Mouse (Mus musculus): ENCODE measurements at regions not wholly inside any gene's neighbourhood (a gene's known extent, or its start where the extent isn't known, plus 50 kb on each side); places are given as distances from the start of the nearest gene placed in this dataset.

GRCm38 (mm10) chr13:51906103-51906502, 59.6 kb downstream of the Gadd45g start:
- no peaks in the 10 kb centered on the region for H3K79me2 ChIP-seq (ENCODE audit: control insufficient read depth, insufficient read depth)
- H3ac ChIP-seq (ENCODE audit: control insufficient read depth, insufficient read length, low read depth), result no peak overlapping the region
- no peaks in the 10 kb centered on the region for H3K36me3 ChIP-seq (ENCODE audit: control insufficient read depth, insufficient read depth)
- no peaks in the 10 kb centered on the region for H3K79me3 ChIP-seq (ENCODE audit: low read depth)
- no peaks in the 10 kb centered on the region for H3K27me3 ChIP-seq (ENCODE audit: control insufficient read depth, insufficient read depth, insufficient read length)
- TF ChIP-seq CEBPB (IDR thresholded peaks at IDR 0.05; ENCODE audit: low read depth) (no peak), CTCF (IDR thresholded peaks at IDR 0.05; ENCODE audit: control insufficient read depth, insufficient read depth, insufficient read length) (no peak), MYOD1 (IDR thresholded peaks at IDR 0.05; ENCODE audit: control insufficient read depth, insufficient read length, low read depth) (no peak), USF1 (IDR thresholded peaks at IDR 0.05; ENCODE audit: low read depth) (no peak), FOSL1 (IDR thresholded peaks at IDR 0.05; ENCODE audit: insufficient read depth, low read length, poor library complexity, severe bottlenecking) (no peak), MYOG (IDR thresholded peaks at IDR 0.05; ENCODE audit: control insufficient read depth, extremely low read depth, insufficient read length) (no peak), MAX (IDR thresholded peaks at IDR 0.05) (no peak)
- no peak overlapping the region for H3K4me3 ChIP-seq (ENCODE audit: insufficient read depth, poor library complexity, severe bottlenecking)

GRCm38 (mm10) chr13:51908514-51908913, 62.0 kb downstream of the Gadd45g start:
- no peaks in the 10 kb centered on the region for H3K36me3 ChIP-seq (ENCODE audit: control insufficient read depth, insufficient read depth)
- TF ChIP-seq CTCF (IDR thresholded peaks at IDR 0.05; ENCODE audit: control insufficient read depth, insufficient read depth, insufficient read length) (no peak), MYOD1 (IDR thresholded peaks at IDR 0.05; ENCODE audit: control insufficient read depth, insufficient read length, low read depth) (no peak), MAX (IDR thresholded peaks at IDR 0.05) (no peak), CEBPB (IDR thresholded peaks at IDR 0.05; ENCODE audit: low read depth) (no peak), FOSL1 (IDR thresholded peaks at IDR 0.05; ENCODE audit: insufficient read depth, low read length, poor library complexity, severe bottlenecking) (no peak), MYOG (IDR thresholded peaks at IDR 0.05; ENCODE audit: control insufficient read depth, extremely low read depth, insufficient read length) (no peak), USF1 (IDR thresholded peaks at IDR 0.05; ENCODE audit: low read depth) (no peak)
- H3K79me3 ChIP-seq (ENCODE audit: low read depth), result no peaks in the 10 kb centered on the region
- no peaks in the 10 kb centered on the region for H3K27me3 ChIP-seq (ENCODE audit: control insufficient read depth, insufficient read depth, insufficient read length)
- no peak overlapping the region for H3ac ChIP-seq (ENCODE audit: control insufficient read depth, insufficient read length, low read depth)
- no peaks in the 10 kb centered on the region for H3K79me2 ChIP-seq (ENCODE audit: control insufficient read depth, insufficient read depth)
- H3K4me3 ChIP-seq (ENCODE audit: insufficient read depth, poor library complexity, severe bottlenecking), result no peak overlapping the region

GRCm38 (mm10) chr13:51911296-51911998, 65.0 kb downstream of the Gadd45g start:
- Histone ChIP-seq H3ac (ENCODE audit: control insufficient read depth, insufficient read length, low read depth) (no peak overlapping the region), H3K36me3 (ENCODE audit: control insufficient read depth, insufficient read depth) (no peaks in the 10 kb centered on the region), H3K27me3 (ENCODE audit: control insufficient read depth, insufficient read depth, insufficient read length) (no peaks in the 10 kb centered on the region), H3K79me3 (ENCODE audit: low read depth) (no peaks in the 10 kb centered on the region), H3K79me2 (ENCODE audit: control insufficient read depth, insufficient read depth) (no peaks in the 10 kb centered on the region), H3K4me3 (ENCODE audit: insufficient read depth, poor library complexity, severe bottlenecking) (no peak overlapping the region)
- no peak for TF ChIP-seq CTCF (IDR thresholded peaks at IDR 0.05; ENCODE audit: control insufficient read depth, insufficient read depth, insufficient read length)
- TF ChIP-seq MYOG (IDR thresholded peaks at IDR 0.05; ENCODE audit: control insufficient read depth, extremely low read depth, insufficient read length), result no peak
- no peak for TF ChIP-seq USF1 (IDR thresholded peaks at IDR 0.05; ENCODE audit: low read depth)
- TF ChIP-seq FOSL1 (IDR thresholded peaks at IDR 0.05; ENCODE audit: insufficient read depth, low read length, poor library complexity, severe bottlenecking), result no peak
- TF ChIP-seq CEBPB (IDR thresholded peaks at IDR 0.05; ENCODE audit: low read depth), result no peak
- no peak for TF ChIP-seq MAX (IDR thresholded peaks at IDR 0.05)
- TF ChIP-seq MYOD1 (IDR thresholded peaks at IDR 0.05; ENCODE audit: control insufficient read depth, insufficient read length, low read depth), result no peak

GRCm38 (mm10) chr13:51912477-51912876, 66.0 kb downstream of the Gadd45g start:
- no peaks in the 10 kb centered on the region for H3K79me2 ChIP-seq (ENCODE audit: control insufficient read depth, insufficient read depth)
- no peak overlapping the region for H3ac ChIP-seq (ENCODE audit: control insufficient read depth, insufficient read length, low read depth)
- no peaks in the 10 kb centered on the region for H3K27me3 ChIP-seq (ENCODE audit: control insufficient read depth, insufficient read depth, insufficient read length)
- H3K36me3 ChIP-seq (ENCODE audit: control insufficient read depth, insufficient read depth), result no peaks in the 10 kb centered on the region
- TF ChIP-seq MAX (IDR thresholded peaks at IDR 0.05) (no peak), CEBPB (IDR thresholded peaks at IDR 0.05; ENCODE audit: low read depth) (no peak), MYOG (IDR thresholded peaks at IDR 0.05; ENCODE audit: control insufficient read depth, extremely low read depth, insufficient read length) (no peak), USF1 (IDR thresholded peaks at IDR 0.05; ENCODE audit: low read depth) (no peak), MYOD1 (IDR thresholded peaks at IDR 0.05; ENCODE audit: control insufficient read depth, insufficient read length, low read depth) (no peak), FOSL1 (IDR thresholded peaks at IDR 0.05; ENCODE audit: insufficient read depth, low read length, poor library complexity, severe bottlenecking) (no peak), CTCF (IDR thresholded peaks at IDR 0.05; ENCODE audit: control insufficient read depth, insufficient read depth, insufficient read length) (no peak)
- no peaks in the 10 kb centered on the region for H3K79me3 ChIP-seq (ENCODE audit: low read depth)
- H3K4me3 ChIP-seq (ENCODE audit: insufficient read depth, poor library complexity, severe bottlenecking), result no peak overlapping the region

GRCm38 (mm10) chr13:51912994-51913393, 66.5 kb downstream of the Gadd45g start:
- H3ac ChIP-seq (ENCODE audit: control insufficient read depth, insufficient read length, low read depth), result no peak overlapping the region
- H3K36me3 ChIP-seq (ENCODE audit: control insufficient read depth, insufficient read depth), result no peaks in the 10 kb centered on the region
- H3K27me3 ChIP-seq (ENCODE audit: control insufficient read depth, insufficient read depth, insufficient read length), result no peaks in the 10 kb centered on the region

More at GRCm38 (mm10) chr13:51912994-51913393, 66.5 kb downstream of the Gadd45g start:
- H3K79me3 ChIP-seq (ENCODE audit: low read depth), result no peaks in the 10 kb centered on the region
- no peaks in the 10 kb centered on the region for H3K79me2 ChIP-seq (ENCODE audit: control insufficient read depth, insufficient read depth)
- H3K4me3 ChIP-seq (ENCODE audit: insufficient read depth, poor library complexity, severe bottlenecking), result no peak overlapping the region
- TF ChIP-seq CEBPB (IDR thresholded peaks at IDR 0.05; ENCODE audit: low read depth) (no peak), FOSL1 (IDR thresholded peaks at IDR 0.05; ENCODE audit: insufficient read depth, low read length, poor library complexity, severe bottlenecking) (no peak), MYOD1 (IDR thresholded peaks at IDR 0.05; ENCODE audit: control insufficient read depth, insufficient read length, low read depth) (no peak), USF1 (IDR thresholded peaks at IDR 0.05; ENCODE audit: low read depth) (no peak), CTCF (IDR thresholded peaks at IDR 0.05; ENCODE audit: control insufficient read depth, insufficient read depth, insufficient read length) (no peak), MAX (IDR thresholded peaks at IDR 0.05) (no peak), MYOG (IDR thresholded peaks at IDR 0.05; ENCODE audit: control insufficient read depth, extremely low read depth, insufficient read length) (no peak)

Data from C2C12 (cell line).